21 mouse cellular contexts compared by ENCODE assay signal in genomic region chr6:40059466-40059865, GRCm38 (mm10).
DNase-seq lines count a peak whose midpoint lies in the region; ATAC-seq and TF ChIP-seq lines count a peak whose summit lies in the region.
"Had no signal": no experiment of that assay in that cellular context is flagged by ENCODE, and none has a peak within 500 bp of the region (broad histone marks: within the 10 kb centered on the region; RNA-seq: fewer than 3 reads in every experiment).

No protein-coding gene starts in this region.

- no peaks in the 10 kb centered on the region for H3K36me3 ChIP-seq in kidney, adult 2 months (ENCODE audit: control insufficient read depth, insufficient read depth, low read length)
- H3K36me3 ChIP-seq: embryonic facial prominence, embryonic 10.5 days; forebrain, embryonic 10.5 days; heart, embryonic 13.5 days; hindbrain, embryonic 12.5 days had no signal

- peak; percentile 3 for DNase-seq in kidney, adult 2 months
- no peak for DNase-seq in kidney, adult 9 months
- DNase-seq in kidney, postnatal 4 days = peak; percentile 12 to 20
- no peak for DNase-seq in kidney, postnatal 14 days
- DNase-seq in Muller cell, postnatal 12 days (ENCODE audit: inconsistent ontology term) = peak; percentile 85
- DNase-seq in fibroblast of lung, adult 2 months (ENCODE audit: low read depth) = peak; percentile 4
- no peak for DNase-seq in cerebellum, adult 2 months
- DNase-seq: adrenal gland, postnatal 14 days; cerebellum, adult 18-20 months; cerebellum, postnatal 10 days; gastrocnemius, postnatal 36 days; heart, adult 2 months; heart, postnatal 4 days had no signal

- no peak overlapping the region for H3K4me3 ChIP-seq in kidney, adult 2 months (ENCODE audit: insufficient read depth, low read depth, low read length)
- H3K4me3 ChIP-seq in cerebellum, adult 2 months (replicated peaks; ENCODE audit: insufficient read depth, low read depth, low read length) = no peak overlapping the region
- H3K4me3 ChIP-seq: embryonic facial prominence, embryonic 10.5 days; forebrain, embryonic 10.5 days; heart, adult 2 months; heart, embryonic 13.5 days; hindbrain, embryonic 12.5 days had no signal

- TF ChIP-seq POLR2A in kidney, adult 2 months (IDR thresholded peaks at IDR 0.05; ENCODE audit: low read depth, low read length) = no peak
- TF ChIP-seq POLR2A in cerebellum, adult 2 months (IDR thresholded peaks at IDR 0.05; ENCODE audit: borderline replicate concordance, insufficient read depth, low read length) = no peak

- no peak overlapping the region for H3K27ac ChIP-seq in kidney, adult 2 months (ENCODE audit: insufficient read depth, low read depth, low read length)
- H3K27ac ChIP-seq in cerebellum, adult 2 months (ENCODE audit: insufficient read depth, low read length) = no peak overlapping the region
- H3K27ac ChIP-seq: embryonic facial prominence, embryonic 10.5 days; forebrain, embryonic 10.5 days; heart, adult 2 months; heart, embryonic 13.5 days; hindbrain, embryonic 12.5 days had no signal

- H3K4me1 ChIP-seq in kidney, adult 2 months (ENCODE audit: control insufficient read depth, insufficient read depth, low read length) = peaks cover 7% of the 10 kb centered on the region; the same call in 1 of the 2 replicates
- H3K4me1 ChIP-seq in cerebellum, adult 2 months (ENCODE audit: control insufficient read depth, insufficient read depth, low read length) = 0 out of 2 replicates have a peak, but pooled peaks cover 2% of the 10 kb centered on the region
- H3K4me1 ChIP-seq: embryonic facial prominence, embryonic 10.5 days; heart, embryonic 13.5 days had no signal

- TF ChIP-seq CTCF in kidney, adult 2 months (conservative IDR thresholded peaks at IDR 0.05; ENCODE audit: insufficient read depth, insufficient read length, low read depth, low read length) = no peak
- TF ChIP-seq CTCF in cerebellum, adult 2 months (IDR thresholded peaks at IDR 0.05; ENCODE audit: borderline replicate concordance, insufficient read depth, low read depth, low read length) = no peak

- ATAC-seq in granulocyte monocyte progenitor cell, adult 5-6 weeks (replicated peaks; ENCODE audit: poor library complexity, severe bottlenecking) = no peak
- ATAC-seq: forebrain, embryonic 14.5 days; hindbrain, embryonic 16.5 days; inflammation-experienced regulatory T-cells, adult 6 months had no signal

- 34% methylated on average over 3 of the region's 3 CpGs for WGBS in kidney, adult 2 months
- 44% methylated on average over 3 of the region's 3 CpGs for WGBS in cerebellum, adult 2 months

- H3K27me3 ChIP-seq in kidney, adult 2 months (replicated peaks; ENCODE audit: control insufficient read depth, insufficient read depth, low read length) = no peaks in the 10 kb centered on the region
- H3K27me3 ChIP-seq in cerebellum, adult 2 months (ENCODE audit: control insufficient read depth, insufficient read depth, low read length) = no peaks in the 10 kb centered on the region
- H3K27me3 ChIP-seq: heart, embryonic 13.5 days; hindbrain, embryonic 12.5 days had no signal

Comparison
In these comparisons a context has a peak if more than half of its experiments do, and no peak if none do; other contexts are left out.
1. DNase-seq: peak in kidney, adult 2 months (single experiment), kidney, postnatal 4 days (2 of 2), Muller cell, postnatal 12 days (single experiment) and fibroblast of lung, adult 2 months (single experiment); none in kidney, adult 9 months (single experiment), kidney, postnatal 14 days (single experiment) and cerebellum, adult 2 months (0 of 2).